Mouse (Mus musculus) urinary bladder, postnatal 25 days (tissue): ENCODE results near the gene Dusp16.

Source experiments
- DNase-seq: peaks from one replicate; pipeline ENCODE4 v3.0.0; 2022; ENCODE audit warnings: low spot score

Dusp16 gene

GRCm38 (mm10) chr6:134791251-134792118 lies 940 bp downstream of the Dusp16 start:
- no peak for DNase-seq

- no peak for DNase-seq
Measured at GRCm38 (mm10) chr6:134789100-134789499, 3.3 kb downstream of the Dusp16 start.

- no peak for DNase-seq
Measured at GRCm38 (mm10) chr6:134786426-134786825, 6.0 kb downstream of the Dusp16 start.

GRCm38 (mm10) chr6:134782900-134783299 lies 9.5 kb downstream of the Dusp16 start:
- no peak for DNase-seq

GRCm38 (mm10) chr6:134781494-134781913 lies 10.9 kb downstream of the Dusp16 start:
- no peak for DNase-seq

GRCm38 (mm10) chr6:134780024-134780423 lies 12.4 kb downstream of the Dusp16 start:
- DNase-seq = no peak

- no peak for DNase-seq
Measured at GRCm38 (mm10) chr6:134773961-134774360, 18.5 kb downstream of the Dusp16 start.

- DNase-seq = no peak
Measured at GRCm38 (mm10) chr6:134773292-134773893, 19.0 kb downstream of the Dusp16 start.

- DNase-seq = no peak
Measured at GRCm38 (mm10) chr6:134770339-134770738, 22.1 kb downstream of the Dusp16 start.

GRCm38 (mm10) chr6:134764441-134765061 lies 27.9 kb downstream of the Dusp16 start:
- no peak for DNase-seq

- DNase-seq = no peak
Measured at GRCm38 (mm10) chr6:134763436-134763835, 29.0 kb downstream of the Dusp16 start.

GRCm38 (mm10) chr6:134761808-134762207 lies 30.6 kb downstream of the Dusp16 start:
- no peak for DNase-seq

GRCm38 (mm10) chr6:134760926-134761544 lies 31.4 kb downstream of the Dusp16 start:
- no peak for DNase-seq

- no peak for DNase-seq
Measured at GRCm38 (mm10) chr6:134756058-134756457, 36.4 kb downstream of the Dusp16 start.

- DNase-seq = no peak
Measured at GRCm38 (mm10) chr6:134753858-134754257, 38.6 kb downstream of the Dusp16 start.

GRCm38 (mm10) chr6:134753412-134753811 lies 39.0 kb downstream of the Dusp16 start:
- no peak for DNase-seq

- no peak for DNase-seq
Measured at GRCm38 (mm10) chr6:134751883-134752647, 40.4 kb downstream of the Dusp16 start.

- no peak for DNase-seq
Measured at GRCm38 (mm10) chr6:134751087-134751486, 41.3 kb downstream of the Dusp16 start.

- no peak for DNase-seq
Measured at GRCm38 (mm10) chr6:134748126-134748525, 44.3 kb downstream of the Dusp16 start.

- no peak for DNase-seq
Measured at GRCm38 (mm10) chr6:134745876-134746275, 46.5 kb downstream of the Dusp16 start.

GRCm38 (mm10) chr6:134743568-134743967 lies 48.9 kb downstream of the Dusp16 start:
- DNase-seq = no peak

GRCm38 (mm10) chr6:134736853-134737252 lies 55.6 kb downstream of the Dusp16 start:
- DNase-seq = no peak
